Mouse (Mus musculus) embryonic fibroblast, embryonic 13.5 days (primary cell): ENCODE results near the gene Flywch1.

Experiments
- CTCF ChIP-seq: IDR thresholded peaks from 2 replicates; pipeline ENCODE4 v1.5.1; 2011; ENCODE audit warnings: mild to moderate bottlenecking, control low read depth, low read length, moderate library complexity, borderline replicate concordance; ENCODE audit not compliant: insufficient read depth
- POLR2A ChIP-seq: IDR thresholded peaks from 2 replicates; pipeline ENCODE4 v1.6.1; 2011; ENCODE audit warnings: low read depth, mild to moderate bottlenecking, control low read depth, low read length, moderate library complexity

DNA sequence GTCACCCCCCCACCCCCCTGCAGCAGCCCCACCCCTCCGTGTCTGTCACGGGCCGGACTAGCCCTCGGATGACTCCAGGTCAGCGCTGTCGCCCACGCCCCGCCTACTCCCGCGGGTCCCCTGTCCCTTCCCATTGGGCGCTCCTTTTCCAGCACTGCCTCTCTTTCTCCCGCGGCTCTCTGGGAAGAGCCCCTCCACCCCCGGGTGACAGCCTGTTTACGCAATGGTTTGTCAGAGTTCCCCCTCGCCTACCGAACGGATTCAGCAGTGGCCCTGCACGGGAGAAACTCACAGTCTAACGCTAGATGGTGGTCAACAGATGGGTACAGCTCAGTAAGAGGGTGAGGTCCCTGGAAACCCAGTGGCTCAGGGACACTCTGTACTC lies 44.7 kb downstream of the Flywch1 start:
- TF ChIP-seq CTCF = no peak
- peak; percentile 61 for TF ChIP-seq POLR2A
